7 mouse cellular contexts compared by ENCODE assay signal in genomic region chr2:163054335-163054840, GRCm38 (mm10). TPM values are rescaled to one million over a fixed set of nuclear protein-coding genes. Genes with fewer than 3 reads are reported as not detected.
DNase-seq lines count a peak whose midpoint lies in the region; ATAC-seq lines count a peak whose summit lies in the region.

TSS of gene Mybl2 (plus strand) at chr2:163054687.

- peak within 1 kb of the TSS; percentile 84 for H3K9ac ChIP-seq in embryonic facial prominence, embryonic 11.5 days (replicated peaks; ENCODE audit: low read length)
- H3K9ac ChIP-seq in midbrain, embryonic 13.5 days (replicated peaks): peak within 1 kb of the TSS; percentile 66

- H3K36me3 ChIP-seq in embryonic facial prominence, embryonic 11.5 days (replicated peaks; ENCODE audit: control insufficient read depth, insufficient read depth, low read depth, low read length): no peaks in the 10 kb centered on the region
- peaks cover 4% of the 10 kb centered on the region for H3K36me3 ChIP-seq in limb, embryonic 10.5 days
- peaks cover 3% of the 10 kb centered on the region; the same call in 1 of the 2 replicates for H3K36me3 ChIP-seq in midbrain, embryonic 13.5 days

- peak within 1 kb of the TSS; percentile 52 for H3K27ac ChIP-seq in embryonic facial prominence, embryonic 11.5 days (replicated peaks; ENCODE audit: low read depth, low read length)
- H3K27ac ChIP-seq in limb, embryonic 10.5 days: peak within 1 kb of the TSS; percentile 90
- H3K27ac ChIP-seq in midbrain, embryonic 13.5 days: no peak within 1 kb of the TSS

- no peaks in the 10 kb centered on the region; the same call in 1 of the 2 replicates for H3K27me3 ChIP-seq in embryonic facial prominence, embryonic 11.5 days (ENCODE audit: control insufficient read depth, insufficient read depth, low read length)
- H3K27me3 ChIP-seq in limb, embryonic 10.5 days (ENCODE audit: low read depth, poor library complexity, severe bottlenecking): no peaks in the 10 kb centered on the region
- 0 out of 2 replicates have a peak, but pooled peaks cover 5% of the 10 kb centered on the region for H3K27me3 ChIP-seq in midbrain, embryonic 13.5 days

- no peaks in the 10 kb centered on the region; the same call in 1 of the 2 replicates for H3K4me1 ChIP-seq in embryonic facial prominence, embryonic 11.5 days (ENCODE audit: control insufficient read depth, insufficient read depth, low read length)
- peaks cover 32% of the 10 kb centered on the region for H3K4me1 ChIP-seq in limb, embryonic 10.5 days
- H3K4me1 ChIP-seq in midbrain, embryonic 13.5 days (replicated peaks): peaks cover 23% of the 10 kb centered on the region

- peak within 1 kb of the TSS; percentile 97 for H3K4me2 ChIP-seq in embryonic facial prominence, embryonic 11.5 days (ENCODE audit: low read depth, low read length)
- H3K4me2 ChIP-seq in midbrain, embryonic 13.5 days (replicated peaks): peak within 1 kb of the TSS; percentile 98

- WGBS in embryonic facial prominence, embryonic 11.5 days: under 1% methylated on average over 48 of the region's 48 CpGs
- under 1% methylated on average over 48 of the region's 48 CpGs for WGBS in limb, embryonic 10.5 days
- under 1% methylated on average over 47 of the region's 48 CpGs for WGBS in midbrain, embryonic 13.5 days

- no peaks in the 10 kb centered on the region for H3K9me3 ChIP-seq in embryonic facial prominence, embryonic 11.5 days (replicated peaks; ENCODE audit: control insufficient read depth, low read length)
- no peaks in the 10 kb centered on the region for H3K9me3 ChIP-seq in limb, embryonic 10.5 days (replicated peaks)
- no peaks in the 10 kb centered on the region for H3K9me3 ChIP-seq in midbrain, embryonic 13.5 days

- H3K4me3 ChIP-seq in embryonic facial prominence, embryonic 11.5 days (ENCODE audit: low read depth, low read length): peak within 1 kb of the TSS; percentile 73
- peak within 1 kb of the TSS; percentile 90 for H3K4me3 ChIP-seq in limb, embryonic 10.5 days
- H3K4me3 ChIP-seq in midbrain, embryonic 13.5 days (replicated peaks): peak within 1 kb of the TSS; percentile 55

- DNase-seq in adrenal gland, postnatal 14 days: peak; percentile 97
- peak; percentile 98 for DNase-seq in embryonic facial prominence, embryonic 11.5 days (ENCODE audit: low spot score)
- DNase-seq in kidney, adult 11 months: peak; percentile 93
- DNase-seq in limb, embryonic 10.5 days (ENCODE audit: low spot score): peak; percentile 91
- DNase-seq in spleen, adult 12 weeks (ENCODE audit: low spot score): peak; percentile 96

- peak; percentile 98 for ATAC-seq in embryonic facial prominence, embryonic 11.5 days (replicated peaks; ENCODE audit: insufficient number of reproducible peaks, low FRiP score, low TSS enrichment, low read depth)
- ATAC-seq in granulocyte monocyte progenitor cell, adult 5-6 weeks (replicated peaks; ENCODE audit: poor library complexity, severe bottlenecking): peak; percentile 95
- peak; percentile 97 for ATAC-seq in midbrain, embryonic 13.5 days

RNA-seq across cellular contexts. Expression of gene Mybl2, which starts in this region (rescaled TPM):
- 6.2 and 6.8 TPM in 2 replicates for total RNA-seq in adrenal gland, postnatal 14 days (2021)
- polyA plus RNA-seq in embryonic facial prominence, embryonic 11.5 days (2014; fragmentation: Nextera tagmentation; extraction: Ambion mirVana): 25.6 TPM in 2 replicates
- total RNA-seq in granulocyte monocyte progenitor cell, adult 5-6 weeks (2014; fragmentation: Nextera tagmentation): 60.2 and 71.5 TPM in 2 replicates
- 40.6 and 42.4 TPM in 2 replicates for total RNA-seq in granulocyte monocyte progenitor cell, adult 5-6 weeks (2017)
- polyA plus RNA-seq in limb, embryonic 10.5 days (2016; fragmentation: Nextera tagmentation; extraction: Ambion mirVana): 47.5 and 55.1 TPM in 2 replicates
- polyA plus RNA-seq in midbrain, embryonic 13.5 days (2015; fragmentation: Nextera tagmentation; extraction: Ambion mirVana): 10.8 and 12.4 TPM in 2 replicates
